Mouse (Mus musculus): ENCODE results near the gene Tcp10a.
"Not testable (repeated sequence)": the region's sequence is repeated elsewhere in the genome, so short reads cannot be mapped to it uniquely, and the experiment has no call there.

Gene Tcp10a

GRCm38 (mm10) chr17:7369401-7369800 is 45.0 kb downstream of the Tcp10a start:
- not testable (repeated sequence) for DNase-seq

- not testable (repeated sequence) for DNase-seq
Observed at GRCm38 (mm10) chr17:7371879-7372278, 47.4 kb downstream of the Tcp10a start, which contains the start of gene Gm49630. Gm49630 (minus strand) TSS chr17:7371979.

GRCm38 (mm10) chr17:7376951-7377700 is 52.7 kb downstream of the Tcp10a start:
- DNase-seq = not testable (repeated sequence)

GRCm38 (mm10) chr17:7377907-7378306 is 53.5 kb downstream of the Tcp10a start:
- DNase-seq = not testable (repeated sequence)

GRCm38 (mm10) chr17:7382711-7383110 is 58.3 kb downstream of the Tcp10a start:
- DNase-seq = not testable (repeated sequence)

GRCm38 (mm10) chr17:7383167-7384143 is 59.0 kb downstream of the Tcp10a start:
- DNase-seq = not testable (repeated sequence)

- DNase-seq = not testable (repeated sequence)
Observed at GRCm38 (mm10) chr17:7385364-7385763, 60.9 kb downstream of the Tcp10a start, which contains the start of gene Unc93a2. Unc93a2 (minus strand) TSS chr17:7385464.

GRCm38 (mm10) chr17:7386016-7386415 is 61.6 kb downstream of the Tcp10a start:
- DNase-seq = not testable (repeated sequence)

- not testable (repeated sequence) for DNase-seq
Observed at GRCm38 (mm10) chr17:7388341-7388957, 64.0 kb downstream of the Tcp10a start.

- not testable (repeated sequence) for DNase-seq
Observed at GRCm38 (mm10) chr17:7388958-7389356, 64.5 kb downstream of the Tcp10a start.

- not testable (repeated sequence) for DNase-seq
Observed at GRCm38 (mm10) chr17:7389898-7390297, 65.5 kb downstream of the Tcp10a start.

- not testable (repeated sequence) for DNase-seq
Observed at GRCm38 (mm10) chr17:7395116-7395515, 70.7 kb downstream of the Tcp10a start.
